Mouse (Mus musculus): ENCODE results near the gene Nipa1.
"Not testable (repeated sequence)": the region's sequence is repeated elsewhere in the genome, so short reads cannot be mapped to it uniquely, and the experiment has no call there.

Nipa1 gene

GRCm38 (mm10) chr7:56019930-56020253, at the start of gene Nipa1:
TSS of gene Nipa1 (minus strand) at chr7:56019954.
- in situ Hi-C loops (cut with MboI; ENCODE audit: low sequenced_read_pairs) = no loop called here

- in situ Hi-C loops (cut with MboI; ENCODE audit: low sequenced_read_pairs) = no loop called here
Observed at GRCm38 (mm10) chr7:56066634-56067033, 46.9 kb upstream of the Nipa1 start.

- in situ Hi-C loops (cut with MboI; ENCODE audit: low sequenced_read_pairs) = no loop called here
Observed at GRCm38 (mm10) chr7:56066136-56066535, 46.4 kb upstream of the Nipa1 start.

GRCm38 (mm10) chr7:56064876-56065275, 45.1 kb upstream of the Nipa1 start:
- in situ Hi-C loops (cut with MboI; ENCODE audit: low sequenced_read_pairs) = no loop called here

- in situ Hi-C loops (cut with MboI; ENCODE audit: low sequenced_read_pairs) = no loop called here
Observed at GRCm38 (mm10) chr7:56055338-56055737, 35.6 kb upstream of the Nipa1 start.

GRCm38 (mm10) chr7:56052996-56053395, 33.2 kb upstream of the Nipa1 start:
- in situ Hi-C loops (cut with MboI; ENCODE audit: low sequenced_read_pairs) = no loop called here

- in situ Hi-C loops (cut with MboI; ENCODE audit: low sequenced_read_pairs) = no loop called here
Observed at GRCm38 (mm10) chr7:56050487-56050911, 30.7 kb upstream of the Nipa1 start.

GRCm38 (mm10) chr7:56049831-56050321, 30.1 kb upstream of the Nipa1 start, which contains the start of gene Herc2:
TSS of gene Herc2 (plus strand) at chr7:56050196.
- in situ Hi-C loops (cut with MboI; ENCODE audit: low sequenced_read_pairs) = no loop called here

GRCm38 (mm10) chr7:56047178-56047577, 27.4 kb upstream of the Nipa1 start:
- in situ Hi-C loops (cut with MboI; ENCODE audit: low sequenced_read_pairs) = no loop called here

- in situ Hi-C loops (cut with MboI; ENCODE audit: low sequenced_read_pairs) = no loop called here
Observed at GRCm38 (mm10) chr7:56044267-56044629, 24.5 kb upstream of the Nipa1 start.

- in situ Hi-C loops (cut with MboI; ENCODE audit: low sequenced_read_pairs) = no loop called here
Observed at GRCm38 (mm10) chr7:56043577-56044266, 24.0 kb upstream of the Nipa1 start.

- in situ Hi-C loops (cut with MboI; ENCODE audit: low sequenced_read_pairs) = no loop called here
Observed at GRCm38 (mm10) chr7:56042353-56042752, 22.6 kb upstream of the Nipa1 start.

- in situ Hi-C loops (cut with MboI; ENCODE audit: low sequenced_read_pairs) = no loop called here
Observed at GRCm38 (mm10) chr7:56023586-56023985, 3.8 kb upstream of the Nipa1 start.

GRCm38 (mm10) chr7:56018972-56019929, 503 bp downstream of the Nipa1 start:
- in situ Hi-C loops (cut with MboI; ENCODE audit: low sequenced_read_pairs) = no loop called here

GRCm38 (mm10) chr7:56018446-56018971, 1.2 kb downstream of the Nipa1 start:
- in situ Hi-C loops (cut with MboI; ENCODE audit: low sequenced_read_pairs) = no loop called here

GRCm38 (mm10) chr7:56017761-56018160, 2.0 kb downstream of the Nipa1 start:
- in situ Hi-C loops (cut with MboI; ENCODE audit: low sequenced_read_pairs) = no loop called here

GRCm38 (mm10) chr7:56015837-56016236, 3.9 kb downstream of the Nipa1 start:
- in situ Hi-C loops (cut with MboI; ENCODE audit: low sequenced_read_pairs) = no loop called here

GRCm38 (mm10) chr7:56015172-56015571, 4.6 kb downstream of the Nipa1 start:
- in situ Hi-C loops (cut with MboI; ENCODE audit: low sequenced_read_pairs) = no loop called here

- in situ Hi-C loops (cut with MboI; ENCODE audit: low sequenced_read_pairs) = not testable (repeated sequence)
Observed at GRCm38 (mm10) chr7:56014002-56014702, 5.6 kb downstream of the Nipa1 start.

- in situ Hi-C loops (cut with MboI; ENCODE audit: low sequenced_read_pairs) = no loop called here
Observed at GRCm38 (mm10) chr7:56013261-56014001, 6.3 kb downstream of the Nipa1 start.

All from CH12F3 (cell line).